Mouse (Mus musculus) kidney, postnatal 14 days (tissue): ENCODE measurements around the gene Prl2c3.
"Not testable (repeated sequence)": the region's sequence is repeated elsewhere in the genome, so short reads cannot be mapped to it uniquely, and the experiment has no call there.

ENCODE experiments used
- DNase-seq: peaks from one replicate; pipeline ENCODE4 v3.0.0; 2022; ENCODE audit warnings: mixed read lengths

Prl2c3 gene

GRCm38 (mm10) chr13:12799979-12800378 lies at the start of gene Prl2c3:
TSS of gene Prl2c3 (minus strand) at chr13:12800079.
- not testable (repeated sequence) for DNase-seq

- not testable (repeated sequence) for DNase-seq
These were observed 48.4 kb upstream of the Prl2c3 start for GRCm38 (mm10) chr13:12848254-12848653.

GRCm38 (mm10) chr13:12844701-12845100 lies 44.8 kb upstream of the Prl2c3 start:
- DNase-seq: not testable (repeated sequence)

DNA sequence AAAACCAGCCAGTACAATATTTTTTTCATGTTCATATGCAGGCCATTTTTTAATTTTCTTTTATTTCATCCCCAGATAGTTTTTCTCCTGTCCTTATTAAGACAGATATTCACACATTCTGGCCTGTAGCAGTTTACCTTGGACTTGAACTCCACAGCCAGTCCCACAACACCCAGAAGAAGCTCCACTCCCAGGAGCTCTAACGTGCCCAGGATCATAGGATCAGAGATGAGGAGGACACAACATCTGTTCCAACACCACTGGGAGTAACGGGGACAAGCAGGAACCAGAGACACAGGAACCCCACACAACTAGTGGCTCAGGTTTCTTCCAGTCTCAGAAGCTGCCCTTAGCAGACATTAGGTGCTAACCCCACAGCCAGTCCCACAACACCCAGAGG lies 37.7 kb upstream of the Prl2c3 start:
- not testable (repeated sequence) for DNase-seq

DNA sequence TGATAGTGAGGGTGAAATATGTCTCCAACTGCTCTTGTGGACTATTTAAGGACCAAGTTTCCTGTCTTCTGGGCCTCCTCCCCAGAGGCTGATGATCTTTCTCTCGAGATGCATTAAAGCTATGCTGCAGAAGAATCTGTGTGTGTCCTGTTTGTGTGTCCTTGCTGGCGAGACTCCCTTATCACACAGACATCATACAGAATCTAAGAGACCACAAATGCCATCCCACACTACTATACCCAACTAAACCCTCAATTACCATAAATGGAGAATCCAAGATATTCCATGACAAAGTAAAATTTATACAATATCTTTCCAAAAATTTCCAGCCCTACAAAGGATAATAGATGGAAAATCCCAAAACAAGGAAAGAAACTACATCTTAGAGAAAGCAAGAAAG lies 31.9 kb upstream of the Prl2c3 start:
- DNase-seq: no peak

DNA sequence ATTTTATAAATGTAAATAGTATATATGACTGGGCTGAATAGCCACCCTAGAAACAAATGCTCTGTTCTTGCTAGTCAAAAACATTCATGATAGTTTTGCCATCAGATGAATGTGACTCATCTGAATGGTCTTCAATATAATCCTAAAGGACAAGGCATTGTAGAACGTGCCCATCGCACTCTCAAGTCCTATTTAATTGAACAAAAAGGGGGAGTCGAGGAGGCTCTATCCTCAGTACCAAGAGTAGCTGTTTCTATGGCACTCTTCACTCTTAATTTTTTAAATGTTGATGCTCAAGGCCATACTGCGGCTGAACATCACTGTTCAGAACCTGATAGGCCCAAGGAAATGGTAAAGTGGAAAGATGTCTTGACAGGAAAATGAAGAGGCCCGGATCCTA lies 29.2 kb upstream of the Prl2c3 start:
- DNase-seq: no peak

- DNase-seq: not testable (repeated sequence)
These were observed 24.8 kb upstream of the Prl2c3 start for GRCm38 (mm10) chr13:12824500-12825176.

DNA sequence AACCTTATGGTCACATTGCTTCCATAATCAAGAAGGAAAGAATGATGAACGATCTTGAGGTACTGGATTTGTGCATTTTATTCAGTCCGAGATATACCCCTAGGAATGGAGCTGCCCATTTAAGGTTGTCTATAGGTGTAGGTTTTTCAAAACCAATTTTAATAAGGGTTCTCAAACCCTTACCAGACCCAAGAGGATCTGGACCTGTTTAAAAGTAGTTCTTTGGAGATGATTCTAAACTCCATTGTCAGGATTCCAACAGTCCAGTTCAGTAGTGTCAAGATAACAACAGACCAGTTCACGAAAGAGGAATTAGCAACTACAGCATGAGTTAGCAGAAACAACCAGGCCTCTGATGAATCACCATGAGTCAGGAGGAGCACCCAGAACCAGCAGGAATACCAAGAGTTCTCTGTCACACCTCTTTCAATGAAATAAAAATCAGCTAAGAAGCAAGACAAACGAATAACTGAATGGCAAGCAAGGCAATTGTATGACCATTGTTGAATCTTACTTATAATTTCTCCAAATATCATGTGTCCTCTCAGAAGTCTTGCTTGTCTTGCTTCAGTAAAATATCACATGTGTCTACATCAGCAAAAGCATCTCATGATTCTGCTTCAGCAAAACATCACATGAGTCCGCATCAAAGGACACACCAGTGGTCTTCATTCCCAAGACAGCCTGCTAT lies 14.0 kb upstream of the Prl2c3 start:
- not testable (repeated sequence) for DNase-seq

DNA sequence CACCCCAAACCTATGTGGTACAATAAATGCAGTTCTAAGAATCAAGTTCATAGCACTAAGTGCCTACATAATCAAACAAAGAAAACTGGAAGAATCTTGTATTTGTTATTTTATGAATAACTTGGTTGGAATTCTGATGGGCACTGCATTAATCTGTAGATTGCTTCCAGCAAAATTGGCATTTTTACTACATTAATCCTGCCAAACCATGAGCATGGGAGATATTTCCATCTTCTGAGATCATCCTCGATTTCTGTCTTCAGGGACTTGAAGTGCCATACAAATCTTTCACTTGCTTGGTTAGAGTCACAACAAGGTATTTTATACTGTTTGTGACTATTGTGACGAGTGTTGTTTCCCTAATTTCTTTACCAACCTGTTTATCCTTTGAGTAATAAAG lies 9.7 kb upstream of the Prl2c3 start:
- no peak for DNase-seq

- DNase-seq: not testable (repeated sequence)
These were observed 9.1 kb upstream of the Prl2c3 start for GRCm38 (mm10) chr13:12808793-12809512.

DNA sequence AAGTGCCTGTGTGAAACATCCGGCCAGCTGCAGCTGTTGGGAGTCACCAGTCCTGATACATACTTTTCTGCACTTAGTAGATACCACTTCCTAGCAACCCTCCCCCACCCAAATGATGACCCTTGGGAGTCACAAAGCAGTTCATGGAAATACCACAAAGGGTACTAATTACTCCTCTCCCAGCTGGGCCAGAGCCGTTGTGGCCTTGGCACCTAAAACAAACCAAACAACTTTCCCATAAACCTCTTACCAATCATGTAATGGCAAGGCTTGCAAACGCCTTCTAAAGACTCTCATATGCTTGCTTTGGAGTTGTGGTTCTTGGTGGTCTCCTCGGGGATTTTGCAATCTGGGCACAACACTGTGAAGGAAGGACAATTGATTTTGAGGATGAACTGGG lies 6.6 kb upstream of the Prl2c3 start:
- DNase-seq: not testable (repeated sequence)

DNA sequence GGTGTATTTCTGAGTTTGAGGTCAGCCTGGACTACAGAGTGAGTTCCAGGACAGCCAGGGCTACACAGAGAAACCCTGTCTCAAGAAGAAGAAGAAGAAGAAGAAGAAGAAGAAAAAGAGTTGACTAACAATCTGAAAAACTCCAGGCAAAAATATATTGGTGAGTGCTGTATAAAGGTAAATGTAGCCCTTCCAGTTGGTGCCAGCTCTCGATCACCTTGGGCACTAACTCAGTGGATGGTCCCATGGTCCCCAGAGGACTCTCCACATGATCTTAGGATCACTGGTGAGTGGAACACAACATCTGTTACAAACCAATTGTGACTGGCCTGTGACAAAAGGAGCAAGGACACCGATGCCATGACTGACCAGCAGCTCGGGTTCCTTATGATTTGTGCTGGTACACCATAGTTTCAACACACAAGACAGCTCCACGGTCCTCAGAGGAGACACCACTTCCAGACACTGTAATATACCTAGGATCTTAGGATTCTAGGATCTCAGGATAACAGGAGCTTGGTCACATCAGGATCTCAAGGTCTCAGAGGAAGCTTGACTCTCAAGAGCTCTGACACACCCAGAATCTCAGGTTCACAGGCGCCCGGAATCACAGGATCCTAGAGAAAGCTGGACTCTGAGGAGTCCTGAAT lies 30.3 kb downstream of the Prl2c3 start:
- DNase-seq: not testable (repeated sequence)
